ENCODE assay signal across 30 mouse cellular contexts in the genomic region with DNA sequence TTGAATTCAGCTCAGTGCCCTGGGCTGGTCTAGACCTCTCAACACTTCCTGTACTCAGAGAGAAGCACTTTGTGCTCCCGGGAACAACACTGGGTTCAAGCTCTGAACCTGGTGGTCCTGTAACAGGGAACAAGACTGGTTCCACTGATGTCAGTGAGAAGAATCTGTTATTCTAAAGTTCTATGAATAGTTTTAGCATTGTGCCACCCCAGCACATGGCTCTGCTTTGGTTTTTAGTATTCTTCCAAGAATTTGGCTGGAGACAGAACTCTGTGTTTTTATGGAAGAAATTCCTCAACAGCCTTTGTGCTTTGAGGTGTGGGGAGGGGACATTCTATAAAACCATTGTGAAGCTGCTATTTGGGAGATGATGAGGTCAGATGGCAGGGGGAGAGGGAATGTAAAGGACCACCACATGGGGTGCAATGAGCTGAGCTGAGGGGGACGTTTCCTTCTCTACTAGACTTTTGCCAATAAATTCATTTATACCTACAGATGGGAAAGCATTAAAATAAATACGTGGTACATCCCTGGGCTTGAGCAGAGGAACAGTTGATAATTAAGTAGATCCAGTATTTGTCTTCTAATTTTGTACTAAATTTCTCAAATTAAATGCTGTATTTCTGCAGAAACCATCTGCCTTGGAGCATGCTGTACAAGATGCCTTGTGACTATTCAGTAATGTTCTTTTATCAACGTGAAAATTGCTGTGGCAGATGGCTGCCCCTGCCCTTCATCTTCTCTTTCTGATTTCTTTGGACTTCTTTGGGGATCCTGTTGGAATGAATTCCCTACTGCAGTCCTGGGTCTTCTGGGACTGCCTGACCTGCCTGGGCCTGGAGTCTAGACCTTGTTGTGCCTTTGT.
DNase-seq lines count a peak whose midpoint lies in the region; ATAC-seq lines count a peak whose summit lies in the region.
"Had no signal": no experiment of that assay in that cellular context is flagged by ENCODE, and none has a peak within 500 bp of the region (broad histone marks: within the 10 kb centered on the region; RNA-seq: fewer than 3 reads in every experiment).

No protein-coding gene starts in this region.

- peak overlapping the region; percentile 34; the same call in 1 of the 2 replicates for H3K27ac ChIP-seq in forebrain, embryonic 15.5 days (replicated peaks)
- no peak overlapping the region for H3K27ac ChIP-seq in forebrain, embryonic 13.5 days
- H3K27ac ChIP-seq: embryonic facial prominence, embryonic 13.5 days; hindbrain, embryonic 10.5 days; hindbrain, postnatal 0 days; intestine, embryonic 15.5 days; limb, embryonic 12.5 days; liver, embryonic 15.5 days; midbrain, embryonic 10.5 days had no signal

- 34% methylated on average over 4 of the region's 4 CpGs for WGBS in forebrain, embryonic 15.5 days
- 50% methylated on average over 4 of the region's 4 CpGs for WGBS in forebrain, embryonic 13.5 days

- no peaks in the 10 kb centered on the region for H3K9me3 ChIP-seq in forebrain, embryonic 15.5 days
- no peaks in the 10 kb centered on the region for H3K9me3 ChIP-seq in forebrain, embryonic 13.5 days (replicated peaks)
- H3K9me3 ChIP-seq: embryonic facial prominence, embryonic 13.5 days; forebrain, embryonic 12.5 days; heart, embryonic 13.5 days; hindbrain, embryonic 10.5 days; intestine, embryonic 15.5 days; limb, embryonic 12.5 days; liver, embryonic 15.5 days; midbrain, embryonic 10.5 days had no signal

- no peaks in the 10 kb centered on the region for H3K36me3 ChIP-seq in forebrain, embryonic 15.5 days
- H3K36me3 ChIP-seq in forebrain, embryonic 13.5 days (ENCODE audit: poor library complexity, severe bottlenecking), result no peaks in the 10 kb centered on the region
- H3K36me3 ChIP-seq: embryonic facial prominence, embryonic 13.5 days; forebrain, embryonic 12.5 days; heart, embryonic 13.5 days; hindbrain, embryonic 10.5 days; intestine, embryonic 15.5 days; limb, embryonic 12.5 days; liver, embryonic 15.5 days; midbrain, embryonic 10.5 days had no signal

- H3K4me1 ChIP-seq in forebrain, embryonic 15.5 days, result peaks cover 19% of the 10 kb centered on the region
- peaks cover 22% of the 10 kb centered on the region for H3K4me1 ChIP-seq in forebrain, embryonic 13.5 days
- H3K4me1 ChIP-seq: liver, embryonic 15.5 days had no signal

- peak; percentile 49 for DNase-seq in layer of hippocampus, adult 11-12 months (ENCODE audit: low spot score)
- no peak for DNase-seq in layer of hippocampus, postnatal 10 days (ENCODE audit: low spot score in 2 of 2)
- DNase-seq in Muller cell, postnatal 12 days (ENCODE audit: inconsistent ontology term), result peak; percentile 82
- peak; percentile 43 for DNase-seq in layer of hippocampus, adult 9-11 months
- no peak for DNase-seq in urinary bladder, postnatal 14 days (ENCODE audit: low spot score)
- no peak for DNase-seq in heart, postnatal 36 days
- DNase-seq: adrenal gland, adult 8-10 months; cerebellum, adult 11-12 months; cerebellum, adult 9-11 months; gastrocnemius, postnatal 10 days; heart, postnatal 10 days; kidney, adult 2 months; kidney, postnatal 36 days; lung, embryonic 14.5 days; spleen, adult 18-20 months; thymus, postnatal 14 days had no signal

- H3K4me2 ChIP-seq in forebrain, embryonic 15.5 days (replicated peaks), result no peak overlapping the region
- H3K4me2 ChIP-seq in forebrain, embryonic 13.5 days, result no peak overlapping the region
- H3K4me2 ChIP-seq: embryonic facial prominence, embryonic 13.5 days; forebrain, embryonic 12.5 days; intestine, embryonic 15.5 days; limb, embryonic 12.5 days; liver, embryonic 15.5 days; lung, embryonic 14.5 days had no signal

- no peaks in the 10 kb centered on the region for H3K27me3 ChIP-seq in forebrain, embryonic 15.5 days
- H3K27me3 ChIP-seq in forebrain, embryonic 13.5 days, result no peaks in the 10 kb centered on the region
- H3K27me3 ChIP-seq: CH12.LX; embryonic facial prominence, embryonic 13.5 days; forebrain, embryonic 12.5 days; heart, embryonic 13.5 days; intestine, embryonic 15.5 days; limb, embryonic 12.5 days; liver, embryonic 15.5 days had no signal

- no peak overlapping the region for H3K9ac ChIP-seq in forebrain, embryonic 15.5 days (replicated peaks)
- H3K9ac ChIP-seq in forebrain, embryonic 13.5 days, result no peak overlapping the region
- H3K9ac ChIP-seq: embryonic facial prominence, embryonic 13.5 days; forebrain, embryonic 12.5 days; heart, embryonic 13.5 days; intestine, embryonic 15.5 days; limb, embryonic 12.5 days; liver, embryonic 15.5 days; lung, embryonic 14.5 days had no signal

- no peak overlapping the region for H3K4me3 ChIP-seq in forebrain, embryonic 15.5 days
- no peak overlapping the region for H3K4me3 ChIP-seq in forebrain, embryonic 13.5 days
- H3K4me3 ChIP-seq: embryonic facial prominence, embryonic 13.5 days; forebrain, embryonic 12.5 days; heart, embryonic 13.5 days; hindbrain, embryonic 10.5 days; intestine, embryonic 15.5 days; limb, embryonic 12.5 days; liver, embryonic 15.5 days; midbrain, embryonic 10.5 days; myocyte had no signal

- intact Hi-C loops in heart, postnatal 36 days (cut with DNase I), result no loop called here

- no peak for ATAC-seq in forebrain, embryonic 15.5 days (replicated peaks)
- no peak for ATAC-seq in forebrain, embryonic 13.5 days
- ATAC-seq: hindbrain, postnatal 0 days; intestine, embryonic 15.5 days; midbrain, embryonic 16.5 days had no signal

Comparison
In these comparisons a context has a peak if more than half of its experiments do, and no peak if none do; other contexts are left out.
1. DNase-seq: peak in layer of hippocampus, adult 11-12 months (single experiment), Muller cell, postnatal 12 days (single experiment) and layer of hippocampus, adult 9-11 months (single experiment); none in layer of hippocampus, postnatal 10 days (0 of 2), urinary bladder, postnatal 14 days (single experiment) and heart, postnatal 36 days (0 of 2).